Mouse (Mus musculus) lung, adult 2 months (tissue): ENCODE data around the gene Rad9a.

Experiments
- CTCF ChIP-seq: fragments of 200-500 bp; IDR thresholded peaks from 2 replicates; pipeline ENCODE4 v1.5.1; 2011; ENCODE audit warnings: mild to moderate bottlenecking, low read length, control low read depth; ENCODE audit not compliant: insufficient read depth
- POLR2A ChIP-seq: fragments of 200-500 bp; IDR thresholded peaks from 2 replicates; pipeline ENCODE4 v1.6.1; 2011; ENCODE audit warnings: low read depth, mild to moderate bottlenecking, control low read depth, low read length, borderline replicate concordance; ENCODE audit errors: extremely low read depth

DNA sequence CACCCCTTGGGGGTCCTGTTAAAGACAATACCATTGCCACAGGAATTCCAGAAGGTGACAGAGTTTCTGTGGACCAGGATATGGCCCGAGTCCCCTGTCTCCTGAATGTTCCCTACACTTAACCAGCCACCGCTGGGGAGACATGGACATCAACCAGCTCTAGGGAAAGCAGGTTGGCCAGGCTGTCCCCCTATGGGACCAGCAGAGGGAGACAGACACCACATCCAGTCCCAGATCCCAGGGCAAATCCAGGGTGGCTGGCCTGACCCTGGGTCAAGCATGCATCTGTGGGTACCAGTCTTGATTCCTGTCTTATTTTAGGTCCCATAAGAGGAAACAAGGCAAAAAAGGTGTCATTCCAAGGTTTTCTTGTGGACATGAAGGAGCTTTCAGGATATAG, 5.5 kb upstream of the Rad9a start:
- TF ChIP-seq CTCF (peak; percentile 99), POLR2A (no peak)
